8 mouse cellular contexts compared by ENCODE assay signal in genomic region chr12:86826420-86827240, GRCm38 (mm10). TPM values are rescaled to one million over a fixed set of nuclear protein-coding genes. Genes with fewer than 3 reads are reported as not detected.
DNase-seq lines count a peak whose midpoint lies in the region; ATAC-seq and TF ChIP-seq lines count a peak whose summit lies in the region.

No protein-coding gene starts in this region.

- H3K36me3 ChIP-seq in kidney, embryonic 15.5 days, result no peaks in the 10 kb centered on the region
- no peaks in the 10 kb centered on the region for H3K36me3 ChIP-seq in lung, embryonic 16.5 days (ENCODE audit: control insufficient read depth, insufficient read depth, low read length)

- intact Hi-C loops in gastrocnemius, postnatal 14 days (cut with DNase I; ENCODE audit: low total_unique reads), result no loop called here

- H3K4me2 ChIP-seq in kidney, embryonic 15.5 days, result no peak overlapping the region
- no peak overlapping the region for H3K4me2 ChIP-seq in lung, embryonic 16.5 days (ENCODE audit: low read depth, low read length)

- TF ChIP-seq CTCF in Patski (IDR thresholded peaks at IDR 0.05), result no peak

- no peak overlapping the region for H3K4me3 ChIP-seq in kidney, embryonic 15.5 days (replicated peaks)
- H3K4me3 ChIP-seq in lung, embryonic 16.5 days (ENCODE audit: low read length), result no peak overlapping the region

- peak; percentile 52 for ATAC-seq in Patski
- no peak for ATAC-seq in kidney, embryonic 15.5 days (replicated peaks; ENCODE audit: low FRiP score)
- ATAC-seq in lung, embryonic 16.5 days (ENCODE audit: low read depth), result no peak

- no peaks in the 10 kb centered on the region for H3K27me3 ChIP-seq in Patski
- H3K27me3 ChIP-seq in kidney, embryonic 15.5 days, result no peaks in the 10 kb centered on the region
- no peaks in the 10 kb centered on the region for H3K27me3 ChIP-seq in lung, embryonic 16.5 days (ENCODE audit: control insufficient read depth, insufficient read depth, low read depth, low read length)

- in situ Hi-C loops in Patski (cut with MboI; ENCODE audit: low pct_unique_long_range_greater_than_20kb), result loop anchor here (5.0 kb wide), 1 partner anchor 46 kb away; no protein-coding TSS in a partner anchor

- H3K4me1 ChIP-seq in kidney, embryonic 15.5 days, result peaks cover 68% of the 10 kb centered on the region
- H3K4me1 ChIP-seq in lung, embryonic 16.5 days (replicated peaks; ENCODE audit: control insufficient read depth, insufficient read depth, low read length), result peaks cover 49% of the 10 kb centered on the region

- H3K27ac ChIP-seq in kidney, embryonic 15.5 days, result peak overlapping the region; percentile 99
- H3K27ac ChIP-seq in lung, embryonic 16.5 days (ENCODE audit: low read length), result peak overlapping the region; percentile 96

- CTCF ChIA-PET in Patski (lab: Charles Lee), result interaction anchor here (0.7 to 8.4 kb wide), 5 partner anchors 27 to 80 kb away, joined by 3 to 62 read pairs (median 3); no protein-coding TSS in a partner anchor

- H3K9me3 ChIP-seq in kidney, embryonic 15.5 days (replicated peaks), result no peaks in the 10 kb centered on the region
- no peaks in the 10 kb centered on the region for H3K9me3 ChIP-seq in lung, embryonic 16.5 days (ENCODE audit: control insufficient read depth, low read length)

- POLR2A ChIA-PET in Patski (lab: Charles Lee), result interaction anchor here (0.6 to 4.6 kb wide), 4 partner anchors 25 to 62 kb away, joined by 3 to 22 read pairs (median 12); no protein-coding TSS in a partner anchor

- DNase-seq in gastrocnemius, postnatal 25 days, result peak; percentile 39
- no peak for DNase-seq in gastrocnemius, postnatal 14 days
- DNase-seq in Patski (ENCODE audit: low read depth, low spot score), result peak; percentile 92
- peak; percentile 98 for DNase-seq in heart, adult 11 months
- no peak for DNase-seq in urinary bladder, adult 18-20 months (ENCODE audit: low spot score in 2 of 2)
- DNase-seq in thymus, postnatal 14 days, result no peak

- no peak overlapping the region for H3K9ac ChIP-seq in kidney, embryonic 15.5 days
- H3K9ac ChIP-seq in lung, embryonic 16.5 days (ENCODE audit: low read length), result no peak overlapping the region

- WGBS in kidney, embryonic 15.5 days, result 65% methylated on average over 13 of the region's 13 CpGs
- WGBS in lung, embryonic 16.5 days, result 48% methylated on average over 13 of the region's 13 CpGs

RNA-seq across cellular contexts. Expression of gene Irf2bpl, which starts 58.0 kb away (rescaled TPM):
- 10 to 100 TPM; 22.0 to 24.0 TPM for total RNA-seq in gastrocnemius, postnatal 25 days (2021)
- total RNA-seq in gastrocnemius, postnatal 14 days (2021), result 10 to 100 TPM; 41.8 to 42.8 TPM
- polyA plus RNA-seq in Patski (2021), result 97.1 TPM
- polyA plus RNA-seq in kidney, embryonic 15.5 days (2015; fragmentation: Nextera tagmentation; extraction: Ambion mirVana), result 40.7 and 43.9 TPM in 2 replicates
- 28.8 and 34.2 TPM in 2 replicates for polyA plus RNA-seq in lung, embryonic 16.5 days (2015; fragmentation: Nextera tagmentation; extraction: Ambion mirVana)

Comparison
In these comparisons a context has a peak if more than half of its experiments do, and no peak if none do; other contexts are left out.
1. DNase-seq: peak in gastrocnemius, postnatal 25 days (single experiment), Patski (single experiment) and heart, adult 11 months (single experiment); none in gastrocnemius, postnatal 14 days (single experiment), urinary bladder, adult 18-20 months (0 of 2) and thymus, postnatal 14 days (single experiment).